ENCODE assay signal across 17 mouse cellular contexts in genomic region chr13:60330475-60331258, GRCm38 (mm10).
A peak's percentile ranks its signal among the peaks of the same experiment; 100 is the strongest.
DNase-seq lines count a peak whose midpoint lies in the region; ATAC-seq and TF ChIP-seq lines count a peak whose summit lies in the region.
"Had no signal": no experiment of that assay in that cellular context is flagged by ENCODE, and none has a peak within 500 bp of the region (broad histone marks: within the 10 kb centered on the region; RNA-seq: fewer than 3 reads in every experiment).

No protein-coding gene starts in this region.

- WGBS in heart, embryonic 16.5 days, result 72% methylated on average over 9 of the region's 9 CpGs
- 18% methylated on average over 9 of the region's 9 CpGs for WGBS in limb, embryonic 12.5 days
- WGBS in stomach, postnatal 0 days, result 53% methylated on average over 9 of the region's 9 CpGs
- WGBS in intestine, postnatal 0 days, result 67% methylated on average over 9 of the region's 9 CpGs

- H3K27me3 ChIP-seq in heart, embryonic 16.5 days (ENCODE audit: control insufficient read depth, insufficient read depth, low read length), result no peaks in the 10 kb centered on the region
- H3K27me3 ChIP-seq in limb, embryonic 12.5 days, result no peaks in the 10 kb centered on the region
- no peaks in the 10 kb centered on the region for H3K27me3 ChIP-seq in stomach, postnatal 0 days (ENCODE audit: control insufficient read depth, insufficient read depth, low read length)
- no peaks in the 10 kb centered on the region for H3K27me3 ChIP-seq in intestine, postnatal 0 days (replicated peaks; ENCODE audit: control insufficient read depth, insufficient read depth, low read length)
- H3K27me3 ChIP-seq: midbrain, embryonic 15.5 days; neural tube, embryonic 12.5 days had no signal

- TF ChIP-seq CTCF in stomach, postnatal 0 days (IDR thresholded peaks at IDR 0.05; ENCODE audit: low read depth), result no peak
- TF ChIP-seq CTCF in intestine, postnatal 0 days (IDR thresholded peaks at IDR 0.05; ENCODE audit: low read depth), result no peak

- H3K4me3 ChIP-seq in heart, embryonic 16.5 days (ENCODE audit: low read length), result no peak overlapping the region
- H3K4me3 ChIP-seq in limb, embryonic 12.5 days (replicated peaks), result no peak overlapping the region
- H3K4me3 ChIP-seq in stomach, postnatal 0 days (ENCODE audit: low read depth, low read length), result no peak overlapping the region
- no peak overlapping the region for H3K4me3 ChIP-seq in intestine, postnatal 0 days (ENCODE audit: low read depth, low read length)
- H3K4me3 ChIP-seq: midbrain, embryonic 15.5 days; neural tube, embryonic 12.5 days had no signal

- 0 out of 2 replicates have a peak overlapping the region, but pooled peaks have one; percentile 22 for H3K27ac ChIP-seq in heart, embryonic 16.5 days (ENCODE audit: low read length)
- peak overlapping the region; percentile 81 for H3K27ac ChIP-seq in limb, embryonic 12.5 days
- peak overlapping the region; percentile 56; the same call in 1 of the 2 replicates for H3K27ac ChIP-seq in stomach, postnatal 0 days (replicated peaks)
- no peak overlapping the region for H3K27ac ChIP-seq in intestine, postnatal 0 days (ENCODE audit: low read depth, low read length)
- H3K27ac ChIP-seq: liver, embryonic 14.5 days; macrophage; midbrain, embryonic 15.5 days; neural tube, embryonic 12.5 days had no signal

- H3K36me3 ChIP-seq in heart, embryonic 16.5 days (ENCODE audit: control insufficient read depth, insufficient read depth), result no peaks in the 10 kb centered on the region
- H3K36me3 ChIP-seq in limb, embryonic 12.5 days, result no peaks in the 10 kb centered on the region
- H3K36me3 ChIP-seq in stomach, postnatal 0 days (ENCODE audit: control insufficient read depth, insufficient read depth, low read length), result no peaks in the 10 kb centered on the region
- H3K36me3 ChIP-seq in intestine, postnatal 0 days (ENCODE audit: control insufficient read depth, insufficient read depth), result no peaks in the 10 kb centered on the region
- H3K36me3 ChIP-seq: G1E; midbrain, embryonic 15.5 days; neural tube, embryonic 12.5 days had no signal

- no peak for DNase-seq in heart, postnatal 14 days
- peak; percentile 23 to 25 for DNase-seq in left cerebral cortex, postnatal 14 days (ENCODE audit: low spot score in 2 of 2)
- DNase-seq in left cerebral cortex, postnatal 36 days (ENCODE audit: low spot score in 2 of 2), result no peak
- DNase-seq in stomach, postnatal 0 days (ENCODE audit: low spot score), result no peak
- DNase-seq in spleen, adult 12 weeks (ENCODE audit: low spot score), result no peak
- DNase-seq: cerebellum, adult 18-20 months; forebrain, postnatal 0 days; heart, adult 11 months had no signal

- H3K4me2 ChIP-seq in heart, embryonic 16.5 days (ENCODE audit: low read depth, low read length), result no peak overlapping the region
- no peak overlapping the region for H3K4me2 ChIP-seq in limb, embryonic 12.5 days
- no peak overlapping the region for H3K4me2 ChIP-seq in stomach, postnatal 0 days (replicated peaks; ENCODE audit: low read depth)
- H3K4me2 ChIP-seq in intestine, postnatal 0 days (replicated peaks; ENCODE audit: low read depth), result no peak overlapping the region
- H3K4me2 ChIP-seq: midbrain, embryonic 15.5 days; neural tube, embryonic 12.5 days had no signal

- no peak for ATAC-seq in heart, embryonic 16.5 days (replicated peaks; ENCODE audit: extremely low read depth, insufficient read depth, low FRiP score)
- ATAC-seq in limb, embryonic 12.5 days (ENCODE audit: insufficient number of reproducible peaks, insufficient read depth, low FRiP score, low TSS enrichment, low read depth), result no peak
- peak; percentile 29; the same call in 1 of the 2 replicates for ATAC-seq in stomach, postnatal 0 days (ENCODE audit: low FRiP score, low TSS enrichment)
- ATAC-seq in intestine, postnatal 0 days, result no peak
- ATAC-seq: forebrain, postnatal 0 days; intestine, embryonic 16.5 days; midbrain, embryonic 15.5 days had no signal

- H3K4me1 ChIP-seq in heart, embryonic 16.5 days (ENCODE audit: control insufficient read depth, insufficient read depth, low read length), result no peaks in the 10 kb centered on the region
- peaks cover 25% of the 10 kb centered on the region for H3K4me1 ChIP-seq in limb, embryonic 12.5 days (replicated peaks)
- H3K4me1 ChIP-seq in stomach, postnatal 0 days (replicated peaks; ENCODE audit: control insufficient read depth, insufficient read depth), result no peaks in the 10 kb centered on the region
- H3K4me1 ChIP-seq in intestine, postnatal 0 days (replicated peaks; ENCODE audit: control insufficient read depth, insufficient read depth, low read length), result no peaks in the 10 kb centered on the region
- H3K4me1 ChIP-seq: midbrain, embryonic 15.5 days; neural tube, embryonic 12.5 days had no signal

- intact Hi-C loops in heart, postnatal 14 days (cut with DNase I), result loop anchor here (10.0 kb wide), 1 partner anchor 476 kb away; no protein-coding TSS in a partner anchor
- intact Hi-C loops in left cerebral cortex, postnatal 14 days (cut with DNase I), result no loop called here
- intact Hi-C loops in left cerebral cortex, postnatal 36 days (cut with DNase I), result no loop called here

- no peak for TF ChIP-seq EP300 in stomach, postnatal 0 days (optimal IDR thresholded peaks at IDR 0.05)

- H3K9me3 ChIP-seq in heart, embryonic 16.5 days (replicated peaks; ENCODE audit: control insufficient read depth, low read length), result 0 out of 2 replicates have a peak, but pooled peaks cover 6% of the 10 kb centered on the region
- H3K9me3 ChIP-seq in limb, embryonic 12.5 days, result peaks cover 8% of the 10 kb centered on the region; the same call in 1 of the 2 replicates
- H3K9me3 ChIP-seq in stomach, postnatal 0 days (ENCODE audit: control insufficient read depth, low read length), result no peaks in the 10 kb centered on the region
- no peaks in the 10 kb centered on the region for H3K9me3 ChIP-seq in intestine, postnatal 0 days (ENCODE audit: control insufficient read depth)
- H3K9me3 ChIP-seq: midbrain, embryonic 15.5 days; neural tube, embryonic 12.5 days had no signal

- no peak overlapping the region for H3K9ac ChIP-seq in heart, embryonic 16.5 days (ENCODE audit: low read length)
- H3K9ac ChIP-seq in limb, embryonic 12.5 days (replicated peaks), result no peak overlapping the region
- no peak overlapping the region for H3K9ac ChIP-seq in stomach, postnatal 0 days (ENCODE audit: low read length)
- no peak overlapping the region for H3K9ac ChIP-seq in intestine, postnatal 0 days (ENCODE audit: low read depth, low read length)
- H3K9ac ChIP-seq: forebrain, postnatal 0 days; liver, embryonic 14.5 days; midbrain, embryonic 15.5 days; neural tube, embryonic 12.5 days had no signal

Comparison
In these comparisons a context has a peak if more than half of its experiments do, and no peak if none do; other contexts are left out.
1. DNase-seq: peak in left cerebral cortex, postnatal 14 days (2 of 2); none in heart, postnatal 14 days (0 of 2), left cerebral cortex, postnatal 36 days (0 of 2), stomach, postnatal 0 days (single experiment) and spleen, adult 12 weeks (single experiment).